Comparison of ENCODE assay signal across 9 mouse cellular contexts in the genomic region with DNA sequence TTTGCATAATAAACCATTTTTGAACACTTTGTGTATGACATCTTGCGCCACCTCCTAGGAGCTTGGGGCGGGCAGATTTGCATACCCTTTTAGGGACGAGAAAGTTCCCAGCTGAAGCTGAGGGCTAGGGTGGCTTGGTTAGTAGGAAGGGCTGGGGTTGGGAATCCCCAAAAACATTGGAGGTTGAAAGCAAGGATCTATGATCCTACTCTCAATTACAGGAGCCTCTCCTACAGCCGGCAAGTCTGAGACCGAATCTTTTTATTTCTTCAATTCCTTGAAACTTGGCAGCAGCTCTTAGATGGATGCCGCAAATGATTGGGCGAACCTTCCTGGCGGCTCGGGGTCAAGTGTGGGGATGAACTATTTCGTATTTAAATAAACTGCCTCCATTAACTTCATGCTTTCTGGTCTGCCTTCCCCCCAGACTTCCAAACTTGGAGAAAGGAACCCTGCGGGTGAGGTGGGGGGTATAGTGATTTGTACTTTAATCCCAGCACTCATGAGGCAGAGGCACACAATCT. TPM values are rescaled to one million over a fixed set of nuclear protein-coding genes. Genes with fewer than 3 reads are reported as not detected.
DNase-seq lines count a peak whose midpoint lies in the region; ATAC-seq lines count a peak whose summit lies in the region.
"Had no signal": no experiment of that assay in that cellular context is flagged by ENCODE, and none has a peak within 500 bp of the region (broad histone marks: within the 10 kb centered on the region; RNA-seq: fewer than 3 reads in every experiment).

No protein-coding gene starts in this region.

- H3K9me3 ChIP-seq in neural tube, embryonic 11.5 days (ENCODE audit: control insufficient read depth, low read length), result no peaks in the 10 kb centered on the region
- no peaks in the 10 kb centered on the region for H3K9me3 ChIP-seq in forebrain, embryonic 15.5 days
- no peaks in the 10 kb centered on the region for H3K9me3 ChIP-seq in limb, embryonic 15.5 days
- no peaks in the 10 kb centered on the region for H3K9me3 ChIP-seq in stomach, embryonic 14.5 days (ENCODE audit: control insufficient read depth, low read depth, low read length)

- H3K4me3 ChIP-seq in neural tube, embryonic 11.5 days (ENCODE audit: low read depth, low read length), result peak overlapping the region; percentile 81
- H3K4me3 ChIP-seq in forebrain, embryonic 15.5 days, result peak overlapping the region; percentile 47
- peak overlapping the region; percentile 89 for H3K4me3 ChIP-seq in limb, embryonic 15.5 days
- peak overlapping the region; percentile 69 for H3K4me3 ChIP-seq in stomach, embryonic 14.5 days (ENCODE audit: low read depth, low read length)

- H3K4me2 ChIP-seq in neural tube, embryonic 11.5 days (ENCODE audit: low read depth), result peak overlapping the region; percentile 83
- peak overlapping the region; percentile 81 for H3K4me2 ChIP-seq in forebrain, embryonic 15.5 days (replicated peaks)
- H3K4me2 ChIP-seq in limb, embryonic 15.5 days, result peak overlapping the region; percentile 64
- H3K4me2 ChIP-seq in stomach, embryonic 14.5 days (replicated peaks; ENCODE audit: low read depth, low read length), result peak overlapping the region; percentile 76

- no peaks in the 10 kb centered on the region; the same call in 1 of the 2 replicates for H3K36me3 ChIP-seq in neural tube, embryonic 11.5 days (ENCODE audit: control insufficient read depth, insufficient read depth, low read length)
- H3K36me3 ChIP-seq in forebrain, embryonic 15.5 days, result no peaks in the 10 kb centered on the region
- no peaks in the 10 kb centered on the region for H3K36me3 ChIP-seq in limb, embryonic 15.5 days
- H3K36me3 ChIP-seq in stomach, embryonic 14.5 days (ENCODE audit: control insufficient read depth, insufficient read depth, low read length), result peaks cover 3% of the 10 kb centered on the region; the same call in 1 of the 2 replicates

- peak overlapping the region; percentile 69; the same call in 1 of the 2 replicates for H3K27ac ChIP-seq in neural tube, embryonic 11.5 days (ENCODE audit: low read depth, low read length)
- no peak overlapping the region for H3K27ac ChIP-seq in forebrain, embryonic 15.5 days (replicated peaks)
- peak overlapping the region; percentile 98 for H3K27ac ChIP-seq in limb, embryonic 15.5 days
- H3K27ac ChIP-seq in stomach, embryonic 14.5 days (ENCODE audit: low read length), result peak overlapping the region; percentile 86

- peaks cover 58% of the 10 kb centered on the region for H3K4me1 ChIP-seq in neural tube, embryonic 11.5 days (ENCODE audit: control insufficient read depth, insufficient read depth, low read length)
- peaks cover 54% of the 10 kb centered on the region for H3K4me1 ChIP-seq in forebrain, embryonic 15.5 days
- H3K4me1 ChIP-seq in limb, embryonic 15.5 days, result peaks cover 70% of the 10 kb centered on the region
- peaks cover 49% of the 10 kb centered on the region for H3K4me1 ChIP-seq in stomach, embryonic 14.5 days (ENCODE audit: control insufficient read depth, insufficient read depth, low read length)

- WGBS in neural tube, embryonic 11.5 days, result 13% methylated on average over 11 of the region's 11 CpGs
- WGBS in forebrain, embryonic 15.5 days, result 19% methylated on average over 11 of the region's 11 CpGs
- 6% methylated on average over 11 of the region's 11 CpGs for WGBS in limb, embryonic 15.5 days
- 8% methylated on average over 11 of the region's 11 CpGs for WGBS in stomach, embryonic 14.5 days

- DNase-seq in neural tube, embryonic 11.5 days (ENCODE audit: low spot score), result no peak
- DNase-seq in neural tube, embryonic 10.5 days (ENCODE audit: extremely low spot score, low spot score), result no peak
- no peak for DNase-seq in layer of hippocampus, postnatal 36 days
- DNase-seq in cerebellum, postnatal 36 days, result no peak
- DNase-seq in layer of hippocampus, postnatal 10 days (ENCODE audit: low spot score in 2 of 2), result no peak
- DNase-seq: gastrocnemius, postnatal 25 days had no signal

- no peak for ATAC-seq in neural tube, embryonic 11.5 days (ENCODE audit: insufficient read depth, low FRiP score, low TSS enrichment)
- ATAC-seq in forebrain, embryonic 15.5 days (replicated peaks), result no peak
- no peak for ATAC-seq in limb, embryonic 15.5 days (ENCODE audit: insufficient number of reproducible peaks, low FRiP score, low TSS enrichment, low read depth)
- ATAC-seq in stomach, embryonic 14.5 days (ENCODE audit: insufficient number of reproducible peaks, insufficient read depth, low FRiP score, low read depth), result no peak

- H3K27me3 ChIP-seq in neural tube, embryonic 11.5 days (ENCODE audit: control insufficient read depth, insufficient read depth, low read length), result no peaks in the 10 kb centered on the region
- H3K27me3 ChIP-seq in forebrain, embryonic 15.5 days, result peaks cover 25% of the 10 kb centered on the region
- H3K27me3 ChIP-seq in limb, embryonic 15.5 days, result no peaks in the 10 kb centered on the region
- no peaks in the 10 kb centered on the region for H3K27me3 ChIP-seq in stomach, embryonic 14.5 days (ENCODE audit: control insufficient read depth, insufficient read depth, low read length)

- H3K9ac ChIP-seq in neural tube, embryonic 11.5 days (ENCODE audit: low read length), result peak overlapping the region; percentile 92
- H3K9ac ChIP-seq in forebrain, embryonic 15.5 days (replicated peaks), result 0 out of 2 replicates have a peak overlapping the region, but pooled peaks have one; percentile 1
- H3K9ac ChIP-seq in limb, embryonic 15.5 days, result peak overlapping the region; percentile 98
- peak overlapping the region; percentile 91 for H3K9ac ChIP-seq in stomach, embryonic 14.5 days (replicated peaks; ENCODE audit: low read depth, low read length)

RNA-seq across cellular contexts. Expression of a gene that starts 2.1 kb away (rescaled TPM):
- polyA plus RNA-seq in neural tube, embryonic 11.5 days (2014; fragmentation: Nextera tagmentation; extraction: Ambion mirVana), result 440 and 470 TPM in 2 replicates
- 87.3 and 98.1 TPM in 2 replicates for polyA plus RNA-seq in forebrain, embryonic 15.5 days (2015; fragmentation: Nextera tagmentation; extraction: Ambion mirVana)
- 488 and 490 TPM in 2 replicates for polyA plus RNA-seq in limb, embryonic 15.5 days (2015; fragmentation: Nextera tagmentation; extraction: Ambion mirVana)
- 384 and 404 TPM in 2 replicates for polyA plus RNA-seq in stomach, embryonic 14.5 days (2014; fragmentation: Nextera tagmentation; extraction: Ambion mirVana)
- total RNA-seq in layer of hippocampus, postnatal 36 days (2021), result 10 to 100 TPM; 35.4 to 42.4 TPM
- 100 to 1,000 TPM in 1 of 2 experiments, 10 to 100 TPM in 1; 80.3 to 101 TPM for total RNA-seq in layer of hippocampus, postnatal 10 days (2021)

RNA-seq across cellular contexts. Expression of a gene that starts 26.8 kb away (rescaled TPM):
- polyA plus RNA-seq in neural tube, embryonic 11.5 days (2014; fragmentation: Nextera tagmentation; extraction: Ambion mirVana), result 7.2 and 7.6 TPM in 2 replicates
- 5.4 and 6.0 TPM in 2 replicates for polyA plus RNA-seq in forebrain, embryonic 15.5 days (2015; fragmentation: Nextera tagmentation; extraction: Ambion mirVana)
- polyA plus RNA-seq in limb, embryonic 15.5 days (2015; fragmentation: Nextera tagmentation; extraction: Ambion mirVana), result 10.0 and 14.5 TPM in 2 replicates
- polyA plus RNA-seq in stomach, embryonic 14.5 days (2014; fragmentation: Nextera tagmentation; extraction: Ambion mirVana), result 3.5 and 4.4 TPM in 2 replicates
- under 1 TPM; 0.63 to 0.72 TPM for total RNA-seq in layer of hippocampus, postnatal 36 days (2021)
- 1 to 10 TPM; 1.1 to 2.3 TPM for total RNA-seq in layer of hippocampus, postnatal 10 days (2021)

Comparison
In these comparisons a context has a peak if more than half of its experiments do, and no peak if none do; other contexts are left out.
1. H3K9ac ChIP-seq: peak in every context shown above with its lines; median percentile 98 in limb, embryonic 15.5 days; 92 in neural tube, embryonic 11.5 days; 91 in stomach, embryonic 14.5 days; 1 in forebrain, embryonic 15.5 days.